Mouse (Mus musculus): Measurements from ENCODE around the gene Dnaic1.

Dnaic1 gene

GRCm38 (mm10) chr4:41635906-41636305 lies 66.3 kb downstream of the Dnaic1 start:
- DNase-seq (ENCODE audit: low spot score in 2 of 2): no peak

DNA sequence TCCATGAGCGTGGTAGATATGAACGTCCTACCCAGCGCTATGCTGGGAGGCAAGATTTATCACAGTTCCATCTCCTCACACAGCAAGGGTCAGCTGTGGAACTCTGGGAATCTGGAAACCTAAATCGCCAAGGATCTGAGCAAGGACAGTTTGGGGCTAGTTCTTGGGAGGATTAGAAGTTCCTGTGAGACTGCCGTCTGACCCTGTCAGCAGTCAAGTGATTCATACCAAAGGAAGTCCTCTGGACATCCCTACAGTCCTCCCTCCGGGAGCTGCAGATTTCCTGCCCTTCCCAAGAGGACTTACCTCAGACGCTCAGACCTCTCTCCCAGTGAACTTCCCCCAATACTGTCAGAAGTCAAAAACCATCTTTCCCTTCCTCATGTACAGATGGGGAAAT lies 66.8 kb downstream of the Dnaic1 start:
- DNase-seq (ENCODE audit: low spot score in 2 of 2): no peak

DNA sequence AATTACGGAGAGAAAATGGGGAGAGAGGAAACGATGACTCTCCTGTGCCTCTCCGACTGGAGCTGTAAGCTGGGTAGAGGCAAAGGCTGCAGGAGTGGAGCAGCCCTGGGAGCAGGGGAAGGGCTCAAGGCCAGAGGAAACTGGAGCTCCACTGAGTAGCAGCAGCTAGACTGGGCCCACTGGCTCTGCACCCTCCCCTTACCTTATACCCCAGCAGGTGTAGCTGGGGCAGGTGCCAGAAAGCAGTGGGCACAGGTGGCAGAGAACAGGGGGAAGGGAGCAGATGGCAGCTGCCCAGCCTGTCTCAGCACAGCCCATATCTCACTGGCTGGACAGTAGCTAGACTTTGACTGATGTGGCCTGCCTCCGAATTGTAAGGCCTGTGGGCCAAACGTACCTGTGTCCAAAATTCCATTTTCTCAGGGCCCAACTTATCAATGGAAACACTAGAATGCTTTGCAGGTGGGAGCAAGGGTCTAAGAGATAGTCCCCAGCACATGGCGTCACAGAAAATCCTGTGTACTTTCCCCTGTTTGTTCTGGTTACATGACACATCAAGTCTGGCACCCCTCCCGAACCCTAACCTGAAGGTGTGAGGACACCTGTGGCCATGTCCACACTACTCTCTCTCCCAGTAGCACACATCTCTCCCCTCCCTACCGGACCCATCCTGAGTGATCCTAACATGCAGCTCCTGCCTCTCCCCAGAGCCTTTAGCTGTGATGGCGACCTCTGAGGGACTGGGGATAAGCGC lies 67.5 kb downstream of the Dnaic1 start:
- no peak for DNase-seq (ENCODE audit: low spot score in 2 of 2)

DNA sequence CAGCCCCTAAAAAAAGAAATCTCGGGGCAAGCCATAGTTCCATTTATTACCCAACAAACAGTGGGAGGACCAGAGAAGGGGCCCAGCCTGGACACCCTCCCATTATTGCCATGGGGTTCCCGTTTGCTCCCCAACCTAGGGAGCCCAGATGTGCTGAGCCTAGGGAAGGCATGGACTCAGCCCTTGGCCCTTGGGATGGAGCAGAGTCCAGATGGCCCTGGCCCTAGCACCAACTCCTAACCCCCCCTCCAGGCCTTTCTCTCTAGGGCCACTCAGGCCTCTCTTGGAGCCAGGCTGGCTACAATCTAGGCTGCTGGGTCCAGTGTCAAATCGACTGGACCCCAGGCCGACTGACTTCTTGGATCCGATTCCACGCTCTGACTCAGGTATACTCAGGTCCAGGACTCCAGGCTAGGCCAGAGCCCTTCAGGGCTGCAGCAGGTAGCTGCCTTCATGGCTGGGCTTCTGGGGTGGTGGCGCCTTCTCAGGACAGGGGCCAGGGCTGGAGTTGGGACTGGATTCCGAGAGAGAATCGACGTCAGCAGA lies 68.7 kb downstream of the Dnaic1 start:
- DNase-seq (ENCODE audit: low spot score in 2 of 2): no peak

- no peak for DNase-seq (ENCODE audit: low spot score in 2 of 2)
Measured at GRCm38 (mm10) chr4:41638828-41639213, 69.2 kb downstream of the Dnaic1 start.

DNA sequence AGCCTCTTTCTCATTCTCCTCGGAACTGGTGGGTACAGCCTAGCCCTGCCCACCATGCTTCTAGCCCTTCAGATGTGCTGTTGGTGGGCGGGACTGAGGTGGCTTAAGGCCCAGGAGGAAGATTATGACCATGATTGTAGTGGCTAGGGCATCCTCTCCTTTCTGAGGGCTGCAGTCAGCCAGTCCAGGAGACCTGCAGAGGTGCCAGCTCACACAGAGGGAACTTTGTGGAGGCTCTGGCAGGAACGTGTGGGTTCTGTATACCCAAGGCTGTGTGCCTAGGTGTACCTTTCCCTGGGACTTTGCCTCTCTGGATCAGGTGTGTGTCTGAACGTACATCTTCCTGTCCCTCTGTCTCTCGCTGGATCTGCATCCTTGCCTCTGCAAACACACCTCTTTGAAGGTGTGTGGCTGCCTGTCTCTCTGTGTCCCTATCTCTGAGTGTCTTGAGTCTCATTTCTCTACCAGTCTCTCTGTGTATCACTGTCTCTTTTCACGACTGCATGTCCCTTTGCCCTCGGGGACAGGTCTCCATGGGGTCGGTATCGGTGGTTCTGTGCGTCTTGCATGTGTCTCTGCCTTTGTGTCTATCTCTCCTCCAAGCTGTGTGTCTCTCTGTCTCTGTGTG lies 69.8 kb downstream of the Dnaic1 start:
- DNase-seq (ENCODE audit: low spot score in 2 of 2): no peak

- peak; percentile 83 to 94 for DNase-seq (ENCODE audit: low spot score in 2 of 2)
Measured at GRCm38 (mm10) chr4:41639913-41640507, 70.4 kb downstream of the Dnaic1 start, which contains the start of gene Enho. TSS of gene Enho (minus strand) at chr4:41640324.

GRCm38 (mm10) chr4:41641199-41641822 lies 71.7 kb downstream of the Dnaic1 start:
- DNase-seq (ENCODE audit: low spot score in 2 of 2): no peak

GRCm38 (mm10) chr4:41645488-41645887 lies 75.9 kb downstream of the Dnaic1 start:
- DNase-seq (ENCODE audit: low spot score in 2 of 2): peak in 1 of 2 experiments; percentile 36

DNA sequence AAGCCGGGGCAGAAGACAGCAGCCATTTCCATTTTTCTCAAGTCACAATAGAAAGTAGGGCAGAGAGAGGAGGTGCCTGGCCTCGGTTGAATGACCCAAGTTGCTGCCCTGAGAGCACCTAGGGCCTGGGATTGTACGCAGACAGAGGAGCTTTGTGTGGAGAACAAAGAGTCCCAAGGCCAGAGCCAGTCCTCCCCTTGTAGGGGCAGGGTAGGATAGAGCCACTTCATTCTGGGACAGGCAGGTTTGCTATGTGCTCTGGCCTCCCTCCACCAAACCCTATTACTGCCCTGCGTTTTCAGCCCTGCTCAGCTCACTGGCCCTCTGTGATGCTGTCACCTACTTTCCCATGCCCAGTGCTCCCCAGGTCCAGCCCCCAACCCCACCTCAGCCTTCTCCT lies 78.6 kb downstream of the Dnaic1 start:
- no peak for DNase-seq (ENCODE audit: low spot score in 2 of 2)

GRCm38 (mm10) chr4:41648627-41649026 lies 79.1 kb downstream of the Dnaic1 start:
- no peak for DNase-seq (ENCODE audit: low spot score in 2 of 2)

- DNase-seq (ENCODE audit: low spot score in 2 of 2): peak in 1 of 2 experiments; percentile 80
Measured at GRCm38 (mm10) chr4:41653296-41653695, 83.7 kb downstream of the Dnaic1 start.

- no peak for DNase-seq (ENCODE audit: low spot score in 2 of 2)
Measured at GRCm38 (mm10) chr4:41653730-41654129, 84.2 kb downstream of the Dnaic1 start.

GRCm38 (mm10) chr4:41654217-41654616 lies 84.6 kb downstream of the Dnaic1 start:
- peak in 1 of 2 experiments; percentile 68 for DNase-seq (ENCODE audit: low spot score in 2 of 2)

GRCm38 (mm10) chr4:41655525-41655924 lies 86.0 kb downstream of the Dnaic1 start:
- no peak for DNase-seq (ENCODE audit: low spot score in 2 of 2)

DNA sequence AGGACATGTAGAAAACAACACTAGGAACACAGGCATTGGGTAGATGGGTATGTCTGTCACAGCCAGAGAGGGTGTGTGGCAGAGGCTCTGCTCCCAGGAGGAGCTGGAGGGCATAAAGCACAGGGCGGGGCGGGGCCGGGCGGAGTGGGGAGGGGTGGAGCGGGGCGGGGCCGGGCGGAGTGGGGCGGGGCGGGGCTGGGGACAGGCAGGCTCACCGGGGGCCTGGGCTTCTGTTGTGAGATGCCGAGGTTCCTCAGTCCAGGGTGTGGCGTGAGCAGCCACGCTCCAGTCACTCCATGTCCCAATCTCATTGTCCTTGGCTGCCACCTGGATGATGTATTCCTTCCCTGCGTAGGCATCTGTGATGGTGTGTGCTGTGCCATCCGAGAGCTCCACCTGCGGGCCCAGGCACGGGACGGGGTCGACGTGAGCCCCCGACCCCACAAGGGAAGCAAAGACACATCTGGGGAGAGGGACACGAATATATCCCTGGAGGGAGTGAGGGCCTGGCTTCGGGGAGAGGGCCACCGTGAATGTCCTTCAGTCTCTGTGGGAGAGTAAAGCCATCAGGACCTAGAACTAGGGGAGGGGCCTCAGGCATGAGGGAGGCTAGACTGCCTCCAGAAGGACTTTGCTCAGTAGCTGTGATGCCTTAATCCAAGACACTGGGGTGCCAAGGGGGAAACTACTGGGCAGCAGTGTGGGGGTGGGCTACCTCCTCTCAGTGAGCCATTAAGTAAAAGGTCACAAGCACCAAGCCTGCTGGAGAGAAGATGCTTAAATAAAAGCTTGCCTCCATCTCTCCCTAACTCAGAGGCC lies 89.2 kb downstream of the Dnaic1 start:
- no peak for DNase-seq (ENCODE audit: low spot score in 2 of 2)

DNA sequence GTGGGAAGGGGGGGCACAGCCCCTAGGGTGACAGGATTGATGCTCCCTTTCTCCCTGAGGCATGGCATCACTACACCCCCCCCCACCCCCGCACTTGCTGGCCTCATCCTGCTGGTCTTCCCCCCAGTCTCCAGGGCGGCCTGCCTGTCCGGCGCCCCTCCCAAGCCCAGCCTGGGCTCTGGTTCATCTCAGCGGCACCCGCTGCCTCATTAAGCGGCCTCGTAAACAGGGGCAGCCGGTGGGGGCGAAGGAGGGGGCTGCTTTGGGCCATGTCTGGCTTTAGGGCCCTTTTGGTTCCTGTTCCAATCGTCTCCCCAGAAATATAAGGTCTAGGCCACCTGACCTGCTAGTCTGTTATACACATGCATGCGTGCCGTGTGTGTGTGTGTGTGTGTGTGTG lies 90.0 kb downstream of the Dnaic1 start:
- DNase-seq (ENCODE audit: low spot score in 2 of 2): no peak

GRCm38 (mm10) chr4:41660851-41661430 lies 91.4 kb downstream of the Dnaic1 start:
- no peak for DNase-seq (ENCODE audit: low spot score in 2 of 2)

DNA sequence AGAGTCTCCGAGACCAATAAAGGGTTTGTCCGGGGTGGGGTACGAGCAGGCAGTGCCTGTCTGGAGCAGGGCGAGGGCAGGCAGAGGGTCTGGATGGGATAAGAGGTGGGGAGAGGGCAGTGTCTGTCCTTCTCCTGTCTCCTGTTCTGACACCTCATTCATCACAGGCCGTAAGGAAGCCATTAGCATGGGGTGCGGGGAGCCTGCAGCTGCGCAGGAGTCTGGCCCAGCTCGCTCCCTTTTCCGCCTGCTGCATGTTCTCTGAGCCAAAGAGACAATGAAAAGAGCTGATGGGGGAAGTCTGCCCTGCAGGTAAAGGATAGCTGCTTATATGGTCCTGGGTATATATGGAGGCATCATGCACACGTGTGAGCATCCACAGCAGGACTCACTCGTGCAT lies 93.1 kb downstream of the Dnaic1 start:
- DNase-seq (ENCODE audit: low spot score in 2 of 2): no peak

DNA sequence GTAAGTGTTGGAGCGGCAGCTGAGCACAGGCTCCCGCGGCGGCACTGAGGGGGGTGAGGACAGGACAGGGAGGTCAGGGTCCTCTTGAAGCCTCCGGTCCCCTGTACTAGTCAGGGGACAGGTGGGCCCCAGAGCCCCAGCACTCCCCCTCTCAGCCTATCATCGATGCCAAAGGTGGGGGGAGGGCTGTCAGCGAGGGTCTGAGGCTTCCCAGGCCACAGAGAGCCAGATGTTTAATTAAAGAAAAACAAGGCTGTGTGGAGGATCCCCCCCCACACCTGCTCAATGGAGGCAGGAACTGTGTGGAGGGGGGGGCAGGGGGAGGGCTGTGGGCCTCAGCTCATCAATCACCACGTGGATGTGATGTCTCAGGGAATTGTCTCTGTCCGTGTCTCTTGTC lies 94.0 kb downstream of the Dnaic1 start:
- DNase-seq (ENCODE audit: low spot score in 2 of 2): no peak

- DNase-seq (ENCODE audit: low spot score in 2 of 2): no peak
Measured at GRCm38 (mm10) chr4:41664533-41664932, 95.0 kb downstream of the Dnaic1 start.
